Mouse (Mus musculus) MEL (cell line): ENCODE data around the gene Samd13. TPM values are rescaled to one million over a fixed set of nuclear protein-coding genes. Genes with fewer than 3 reads are reported as not detected.
A peak's percentile ranks its signal among the peaks of the same experiment; 100 is the strongest.

Source experiments
- DNase-seq: peaks from one replicate; pipeline ENCODE4 v3.0.0; 2011; ENCODE audit warnings: low read depth, low spot score
- H3K27ac ChIP-seq: 2 replicates; pipeline ENCODE4 v1.5.1; 2012; ENCODE audit warnings: low read depth, mild to moderate bottlenecking, control low read depth, low read length, moderate library complexity; ENCODE audit not compliant: control insufficient read depth
- H3K27me3 ChIP-seq, 2 experiments: fragments of 150-350 bp in 1 of 2; sonication (generic) in 1 of 2; 2 replicates each; pipeline ENCODE4 v1.6.1; 2012; ENCODE audit warnings: low read length in 2 of 2, mild to moderate bottlenecking in 2 of 2, improper control_type of control experiment in 1 of 2, moderate library complexity in 1 of 2; ENCODE audit not compliant: insufficient read depth in 2 of 2, control insufficient read depth in 1 of 2
- H3K36me3 ChIP-seq, 2 experiments: 2 replicates each; pipeline ENCODE4 v1.6.1; 2012 to 2014; ENCODE audit warnings: low read length in 2 of 2, improper control_type of control experiment in 1 of 2, inconsistent platforms in 1 of 2, mild to moderate bottlenecking in 1 of 2; ENCODE audit not compliant: insufficient read depth in 2 of 2, control insufficient read depth in 1 of 2
- H3K4me1 ChIP-seq, 2 experiments: fragments of 150-350 bp in 1 of 2; sonication (generic) in 1 of 2; 2 replicates each; pipeline ENCODE4 v1.6.1; 2012; ENCODE audit warnings: low read length in 2 of 2, improper control_type of control experiment in 1 of 2, mild to moderate bottlenecking in 1 of 2; ENCODE audit not compliant: insufficient read depth in 2 of 2, control insufficient read depth in 1 of 2
- H3K4me3 ChIP-seq, 2 experiments: fragments of 150-350 bp in 1 of 2; sonication (generic) in 1 of 2; 2 replicates each; pipeline ENCODE4 v1.5.1; 2012; ENCODE audit warnings: low read depth in 2 of 2, low read length in 2 of 2, mild to moderate bottlenecking in 2 of 2, moderate library complexity in 2 of 2, control low read depth in 1 of 2, improper control_type of control experiment in 1 of 2; ENCODE audit not compliant: control insufficient read depth in 1 of 2, insufficient read depth in 1 of 2
- H3K79me2 ChIP-seq: 2 replicates; pipeline ENCODE4 v1.6.1; 2012; ENCODE audit warnings: mild to moderate bottlenecking, low read length, moderate library complexity; ENCODE audit not compliant: control insufficient read depth, poor library complexity, insufficient read depth
- H3K9ac ChIP-seq: 2 replicates; pipeline ENCODE4 v1.6.1; 2012; ENCODE audit warnings: low read depth, mild to moderate bottlenecking, control low read depth, low read length, moderate library complexity; ENCODE audit not compliant: control insufficient read depth, poor library complexity, severe bottlenecking
- H3K9me3 ChIP-seq: fragments of 150-350 bp; sonication (generic); replicated peaks from 2 replicates; pipeline ENCODE4 v1.6.1; 2012; ENCODE audit warnings: mild to moderate bottlenecking, low read length, improper control_type of control experiment, moderate library complexity; ENCODE audit not compliant: insufficient read depth
- BHLHE40 ChIP-seq: IDR thresholded peaks from 2 replicates; pipeline ENCODE4 v1.6.1; 2012; ENCODE audit warnings: low read depth, mild to moderate bottlenecking, inconsistent platforms, low read length, improper control_type of control experiment, borderline replicate concordance
- CTCF ChIP-seq, 3 experiments: IDR thresholded peaks in 2 of 3; conservative IDR thresholded peaks in 1 of 3; 2 replicates each; pipeline ENCODE4 v1.5.1; 2011 to 2012; ENCODE audit warnings: low read length in 3 of 3, low read depth in 2 of 3, mild to moderate bottlenecking in 2 of 3, improper control_type of control experiment in 1 of 3, inconsistent platforms in 1 of 3, mixed read lengths in 1 of 3, moderate library complexity in 1 of 3; ENCODE audit not compliant: control insufficient read depth in 1 of 3, insufficient read depth in 1 of 3, poor library complexity in 1 of 3, severe bottlenecking in 1 of 3
- E2F4 ChIP-seq: IDR thresholded peaks from 2 replicates; pipeline ENCODE4 v1.6.1; 2011; ENCODE audit warnings: low read depth, low read length, improper control_type of control experiment, borderline replicate concordance
- ELF1 ChIP-seq: IDR thresholded peaks from 2 replicates; pipeline ENCODE4 v1.6.1; 2014; ENCODE audit warnings: low read depth, mild to moderate bottlenecking, inconsistent platforms, low read length, improper control_type of control experiment, moderate library complexity
- EP300 ChIP-seq, 2 experiments: IDR thresholded peaks; 2 replicates each; pipeline ENCODE4 v1.6.1; 2011; ENCODE audit warnings: improper control_type of control experiment in 2 of 2, low read length in 2 of 2, low read depth in 1 of 2, mild to moderate bottlenecking in 1 of 2
- ETS1 ChIP-seq: IDR thresholded peaks from 2 replicates; pipeline ENCODE4 v1.6.1; 2012; ENCODE audit warnings: low read depth, mild to moderate bottlenecking, inconsistent platforms, low read length, improper control_type of control experiment, moderate library complexity
- GABPA ChIP-seq: IDR thresholded peaks from 2 replicates; pipeline ENCODE4 v1.6.1; 2012; ENCODE audit warnings: low read depth, mild to moderate bottlenecking, inconsistent platforms, low read length, improper control_type of control experiment, moderate library complexity
- GATA1 ChIP-seq: IDR thresholded peaks from 2 replicates; pipeline ENCODE4 v1.6.1; 2011; ENCODE audit warnings: low read depth, low read length, improper control_type of control experiment
- JUND ChIP-seq: IDR thresholded peaks from 2 replicates; pipeline ENCODE4 v1.6.1; 2011; ENCODE audit warnings: low read depth, mild to moderate bottlenecking, improper control_type of control experiment, low read length
- KAT2A ChIP-seq: conservative IDR thresholded peaks from 2 replicates; pipeline ENCODE4 v1.6.1; 2012; ENCODE audit warnings: low read depth, low read length, improper control_type of control experiment, inconsistent platforms
- MAFK ChIP-seq: IDR thresholded peaks from 2 replicates; pipeline ENCODE4 v1.6.1; 2011; ENCODE audit warnings: low read depth, mild to moderate bottlenecking, low read length, improper control_type of control experiment, borderline replicate concordance
- MAX ChIP-seq: IDR thresholded peaks from 2 replicates; pipeline ENCODE4 v1.6.1; 2011; ENCODE audit warnings: low read length, improper control_type of control experiment
- MAZ ChIP-seq: IDR thresholded peaks from 2 replicates; pipeline ENCODE4 v1.6.1; 2012; ENCODE audit warnings: low read depth, mild to moderate bottlenecking, inconsistent platforms, low read length, improper control_type of control experiment
- MEF2A ChIP-seq: IDR thresholded peaks from 2 replicates; pipeline ENCODE4 v1.6.1; 2014; ENCODE audit warnings: low read depth, mild to moderate bottlenecking, inconsistent platforms, low read length, improper control_type of control experiment; ENCODE audit not compliant: poor library complexity, insufficient replicate concordance, severe bottlenecking; ENCODE audit errors: extremely low read depth
- MXI1 ChIP-seq: IDR thresholded peaks from 2 replicates; pipeline ENCODE4 v1.6.1; 2011; ENCODE audit warnings: mild to moderate bottlenecking, low read depth, low read length, improper control_type of control experiment
- MYC ChIP-seq: IDR thresholded peaks from 2 replicates; pipeline ENCODE4 v1.6.1; 2011; ENCODE audit warnings: low read depth, mild to moderate bottlenecking, low read length, improper control_type of control experiment, moderate library complexity
- NELFE ChIP-seq: IDR thresholded peaks from 2 replicates; pipeline ENCODE4 v1.6.1; 2011; ENCODE audit warnings: low read depth, low read length, improper control_type of control experiment
- NRF1 ChIP-seq: IDR thresholded peaks from 2 replicates; pipeline ENCODE4 v1.6.1; 2014; ENCODE audit warnings: low read depth, mild to moderate bottlenecking, inconsistent platforms, low read length, improper control_type of control experiment, moderate library complexity; ENCODE audit not compliant: poor library complexity, insufficient read depth, severe bottlenecking
- POLR2AphosphoS2 ChIP-seq: IDR thresholded peaks from 2 replicates; pipeline ENCODE4 v1.6.1; 2011; ENCODE audit warnings: low read length, improper control_type of control experiment
- POLR2AphosphoS5 ChIP-seq: IDR thresholded peaks from 2 replicates; pipeline ENCODE4 v1.6.1; 2012; ENCODE audit warnings: low read depth, borderline replicate concordance, mild to moderate bottlenecking, inconsistent platforms, low read length, moderate library complexity, mixed read lengths
- RAD21 ChIP-seq: IDR thresholded peaks from 2 replicates; pipeline ENCODE4 v1.6.1; 2011; ENCODE audit warnings: mild to moderate bottlenecking, low read depth, low read length, improper control_type of control experiment
- RCOR1 ChIP-seq: IDR thresholded peaks from 2 replicates; pipeline ENCODE4 v1.6.1; 2012; ENCODE audit warnings: low read depth, mild to moderate bottlenecking, inconsistent platforms, low read length, improper control_type of control experiment
- SIN3A ChIP-seq: IDR thresholded peaks from 2 replicates; pipeline ENCODE4 v1.6.1; 2012; ENCODE audit warnings: low read length, improper control_type of control experiment, inconsistent platforms
- SMC3 ChIP-seq: IDR thresholded peaks from 2 replicates; pipeline ENCODE4 v1.6.1; 2011; ENCODE audit warnings: low read depth, low read length, improper control_type of control experiment
- TAL1 ChIP-seq: IDR thresholded peaks from 2 replicates; pipeline ENCODE4 v1.6.1; 2012; ENCODE audit warnings: mild to moderate bottlenecking, inconsistent platforms, low read length, moderate library complexity, mixed read lengths
- USF1 ChIP-seq: IDR thresholded peaks from 2 replicates; pipeline ENCODE4 v1.6.1; 2014; ENCODE audit warnings: low read depth, mild to moderate bottlenecking, inconsistent platforms, low read length, improper control_type of control experiment, moderate library complexity
- USF2 ChIP-seq, 2 experiments: IDR thresholded peaks; 2 replicates each; pipeline ENCODE4 v1.6.1; 2011 to 2012; ENCODE audit warnings: improper control_type of control experiment in 2 of 2, low read length in 2 of 2, borderline replicate concordance in 1 of 2, inconsistent platforms in 1 of 2, low read depth in 1 of 2, mild to moderate bottlenecking in 1 of 2; ENCODE audit not compliant: insufficient read depth in 1 of 2
- ZKSCAN1 ChIP-seq: IDR thresholded peaks from 2 replicates; pipeline ENCODE4 v1.6.1; 2012; ENCODE audit warnings: low read depth, mild to moderate bottlenecking, inconsistent platforms, low read length, improper control_type of control experiment, moderate library complexity
- ZMIZ1 ChIP-seq: IDR thresholded peaks from 2 replicates; pipeline ENCODE4 v1.6.1; 2012; ENCODE audit warnings: low read depth, mild to moderate bottlenecking, inconsistent platforms, low read length, improper control_type of control experiment, moderate library complexity
- ZNF384 ChIP-seq: IDR thresholded peaks from 2 replicates; pipeline ENCODE4 v1.6.1; 2012; ENCODE audit warnings: low read depth, mild to moderate bottlenecking, inconsistent platforms, low read length, improper control_type of control experiment
- polyA plus RNA-seq, 2 experiments: library from polyadenylated mRNA; stranded (reverse) in 1 of 2; unstranded in 1 of 2; fragments of >175 nt in 1 of 2; fragments of >200 nt in 1 of 2; gene quantifications; 2 replicates each; pipeline versions ENCODE4 v1.2.1 to v1.2.4; 2012; ENCODE audit warnings: low replicate concordance in 2 of 2, low read depth in 1 of 2; ENCODE audit not compliant: insufficient read length in 2 of 2, insufficient read depth in 1 of 2, missing spikeins in 1 of 2
- total RNA-seq: library from RNA; depleted of rRNA; stranded (reverse); fragments of 300-350 nt; gene quantifications from 2 replicates; pipeline ENCODE4 v1.2.3, GENCODE M21; 2012

Gene Samd13
- total and polyA plus RNA-seq, 3 experiments = 1.1 to 1.2 TPM; not detected in 1

- DNase-seq = no peak
- Histone ChIP-seq H3K36me3 (peaks cover 0 to 19% of the 10 kb centered on the region in 2 experiments; a peak in 2 of 4 replicates), H3K4me3 (no peak overlapping the region), H3K9me3 (no peaks in the 10 kb centered on the region), H3K27ac (no peak overlapping the region), H3K27me3 (no peaks in the 10 kb centered on the region), H3K4me1 (peaks cover 4 to 22% of the 10 kb centered on the region in 2 experiments), H3K79me2 (no peaks in the 10 kb centered on the region), H3K9ac (no peak overlapping the region)
- TF ChIP-seq USF1 = no peak
- TF ChIP-seq RCOR1 = no peak
- no peak for TF ChIP-seq GABPA
- no peak for TF ChIP-seq ELF1
- TF ChIP-seq POLR2AphosphoS5 = no peak
- no peak for TF ChIP-seq TAL1
- TF ChIP-seq MAX = no peak
- no peak for TF ChIP-seq KAT2A
- no peak for TF ChIP-seq USF2 (IDR thresholded peaks at IDR 0.05; ENCODE audit: borderline replicate concordance in 1 of 2, insufficient read depth in 1 of 2, low read depth in 1 of 2, low read length in 2 of 2)
- TF ChIP-seq ZNF384 = no peak
- TF ChIP-seq NRF1 = no peak
- TF ChIP-seq CTCF (IDR thresholded peaks at IDR 0.05 in 2 of 3, conservative IDR thresholded peaks at IDR 0.05 in 1 of 3; ENCODE audit: control insufficient read depth in 1 of 3, insufficient read depth in 1 of 3, low read depth in 2 of 3, low read length in 3 of 3, poor library complexity in 1 of 3, severe bottlenecking in 1 of 3) = no peak
- no peak for TF ChIP-seq ZKSCAN1
Observed at GRCm38 (mm10) chr3:146657433-146657832, 28.0 kb downstream of the Samd13 start.

GRCm38 (mm10) chr3:146655111-146655577 is 30.2 kb downstream of the Samd13 start:
- Histone ChIP-seq H3K9ac (no peak overlapping the region), H3K36me3 (peaks cover 0 to 19% of the 10 kb centered on the region in 2 experiments; a peak in 2 of 4 replicates), H3K27me3 (no peaks in the 10 kb centered on the region), H3K79me2 (no peaks in the 10 kb centered on the region), H3K4me1 (peaks cover 4 to 22% of the 10 kb centered on the region in 2 experiments), H3K27ac (peak overlapping the region; percentile 15; the same call in 1 of the 2 replicates), H3K9me3 (no peaks in the 10 kb centered on the region), H3K4me3 (no peak overlapping the region)
- DNase-seq = peak; percentile 65
- no peak for TF ChIP-seq NELFE
- TF ChIP-seq ELF1 = no peak; the same call in 1 of the 2 replicates
- no peak for TF ChIP-seq NRF1
- TF ChIP-seq MYC = no peak
- TF ChIP-seq BHLHE40 = no peak
- TF ChIP-seq RAD21 = no peak
- no peak for TF ChIP-seq E2F4
- TF ChIP-seq ZMIZ1 = no peak
- TF ChIP-seq SMC3 = no peak
- peak; percentile 43 to 61; a peak in 3 of 4 replicates for TF ChIP-seq EP300 (IDR thresholded peaks at IDR 0.05; ENCODE audit: low read depth in 1 of 2, low read length in 2 of 2)
- peak; percentile 16; the same call in 1 of the 2 replicates for TF ChIP-seq GATA1
- TF ChIP-seq POLR2AphosphoS2 = no peak
- TF ChIP-seq MEF2A = no peak
- TF ChIP-seq CTCF (IDR thresholded peaks at IDR 0.05 in 2 of 3, conservative IDR thresholded peaks at IDR 0.05 in 1 of 3; ENCODE audit: control insufficient read depth in 1 of 3, insufficient read depth in 1 of 3, low read depth in 2 of 3, low read length in 3 of 3, poor library complexity in 1 of 3, severe bottlenecking in 1 of 3) = no peak
- TF ChIP-seq MAFK = peak; percentile 99
- TF ChIP-seq MXI1 = no peak
- no peak for TF ChIP-seq JUND
- TF ChIP-seq SIN3A = no peak
- TF ChIP-seq KAT2A = no peak
- TF ChIP-seq ETS1 = peak; percentile 37; the same call in 1 of the 2 replicates
- no peak for TF ChIP-seq MAZ
- no peak for TF ChIP-seq RCOR1
- TF ChIP-seq ZNF384 = no peak
- TF ChIP-seq USF1 = no peak
